Mouse (Mus musculus): Measurements from ENCODE around the gene Tsr1. TPM values are rescaled to one million over a fixed set of nuclear protein-coding genes. Genes with fewer than 3 reads are reported as not detected.

Gene Tsr1
- polyA plus RNA-seq, 2 experiments = 17.9 to 26.3 TPM

GRCm38 (mm10) chr11:74880999-74881398 is 16.9 kb upstream of the Tsr1 start:
- no peak overlapping the region for H3K27ac ChIP-seq
- H3K4me2 ChIP-seq (ENCODE audit: low read depth) = no peak overlapping the region
- H3K9me3 ChIP-seq (ENCODE audit: control insufficient read depth, low read length) = no peaks in the 10 kb centered on the region
- no peak overlapping the region for H3K9ac ChIP-seq (replicated peaks)
- H3K4me3 ChIP-seq (ENCODE audit: insufficient read depth in 1 of 2, low read depth in 2 of 2, low read length in 2 of 2) = no peak overlapping the region
- TF ChIP-seq CTCF (IDR thresholded peaks at IDR 0.05; ENCODE audit: low read depth) (no peak), EP300 (IDR thresholded peaks at IDR 0.05; ENCODE audit: low read depth) (no peak)
- ATAC-seq (ENCODE audit: insufficient read depth) = no peak
- H3K27me3 ChIP-seq (ENCODE audit: control insufficient read depth, insufficient read depth, low read length) = no peaks in the 10 kb centered on the region
- DNase-seq (ENCODE audit: low read depth in 3 of 3, low spot score in 3 of 3) = no peak
- no peaks in the 10 kb centered on the region for H3K36me3 ChIP-seq (replicated peaks; ENCODE audit: control insufficient read depth, insufficient read depth, low read depth)
- 83% methylated on average over 9 of the region's 9 CpGs for WGBS (ENCODE audit: insufficient replicate concordance)
- peaks cover 0 to 3% of the 10 kb centered on the region in 2 experiments; a peak in 1 of 4 replicates for H3K4me1 ChIP-seq (replicated peaks; ENCODE audit: control insufficient read depth in 2 of 2, insufficient read depth in 2 of 2, low read length in 1 of 2)

GRCm38 (mm10) chr11:74881979-74882378 is 15.9 kb upstream of the Tsr1 start:
- Histone ChIP-seq H3K4me2 (ENCODE audit: low read depth) (no peak overlapping the region), H3K27me3 (ENCODE audit: control insufficient read depth, insufficient read depth, low read length) (no peaks in the 10 kb centered on the region), H3K4me1 (replicated peaks; ENCODE audit: control insufficient read depth in 2 of 2, insufficient read depth in 2 of 2, low read length in 1 of 2) (no peaks in the 10 kb centered on the region), H3K36me3 (replicated peaks; ENCODE audit: control insufficient read depth, insufficient read depth, low read depth) (no peaks in the 10 kb centered on the region), H3K27ac (no peak overlapping the region), H3K9ac (replicated peaks) (no peak overlapping the region), H3K4me3 (ENCODE audit: insufficient read depth in 1 of 2, low read depth in 2 of 2, low read length in 2 of 2) (no peak overlapping the region), H3K9me3 (ENCODE audit: control insufficient read depth, low read length) (no peaks in the 10 kb centered on the region)
- no peak for ATAC-seq (ENCODE audit: insufficient read depth)
- no peak for DNase-seq (ENCODE audit: low read depth in 3 of 3, low spot score in 3 of 3)
- WGBS (ENCODE audit: insufficient replicate concordance) = 78% methylated on average over 14 of the region's 14 CpGs
- TF ChIP-seq EP300 (IDR thresholded peaks at IDR 0.05; ENCODE audit: low read depth) (no peak), CTCF (IDR thresholded peaks at IDR 0.05; ENCODE audit: low read depth) (no peak)

GRCm38 (mm10) chr11:74883098-74883497 is 14.8 kb upstream of the Tsr1 start:
- no peak overlapping the region for H3K9ac ChIP-seq (replicated peaks)
- no peaks in the 10 kb centered on the region for H3K27me3 ChIP-seq (ENCODE audit: control insufficient read depth, insufficient read depth, low read length)
- WGBS (ENCODE audit: insufficient replicate concordance) = 81% methylated on average over 10 of the region's 10 CpGs
- H3K4me1 ChIP-seq (replicated peaks; ENCODE audit: control insufficient read depth in 2 of 2, insufficient read depth in 2 of 2, low read length in 1 of 2) = no peaks in the 10 kb centered on the region
- no peak for TF ChIP-seq CTCF (IDR thresholded peaks at IDR 0.05; ENCODE audit: low read depth)
- no peak for TF ChIP-seq EP300 (IDR thresholded peaks at IDR 0.05; ENCODE audit: low read depth)
- ATAC-seq (ENCODE audit: insufficient read depth) = no peak
- H3K36me3 ChIP-seq (replicated peaks; ENCODE audit: control insufficient read depth, insufficient read depth, low read depth) = no peaks in the 10 kb centered on the region
- DNase-seq (ENCODE audit: low read depth in 3 of 3, low spot score in 3 of 3) = no peak
- H3K4me3 ChIP-seq (ENCODE audit: insufficient read depth in 1 of 2, low read depth in 2 of 2, low read length in 2 of 2) = no peak overlapping the region
- no peak overlapping the region for H3K4me2 ChIP-seq (ENCODE audit: low read depth)
- no peak overlapping the region for H3K27ac ChIP-seq
- H3K9me3 ChIP-seq (ENCODE audit: control insufficient read depth, low read length) = no peaks in the 10 kb centered on the region

- H3K27me3 ChIP-seq (ENCODE audit: control insufficient read depth, insufficient read depth, low read length) = no peaks in the 10 kb centered on the region
- H3K4me1 ChIP-seq (replicated peaks; ENCODE audit: control insufficient read depth in 2 of 2, insufficient read depth in 2 of 2, low read length in 1 of 2) = peaks cover 0 to 2% of the 10 kb centered on the region in 2 experiments; a peak in 1 of 4 replicates
- whole genome bisulfite sequencing (ENCODE audit: insufficient replicate concordance) = 82% methylated on average over 4 of the region's 4 CpGs
- no peak for DNase-seq (ENCODE audit: low read depth in 3 of 3, low spot score in 3 of 3)
- H3K27ac ChIP-seq = no peak overlapping the region
- no peak for ATAC-seq (ENCODE audit: insufficient read depth)
- H3K4me2 ChIP-seq (ENCODE audit: low read depth) = no peak overlapping the region
- no peak for TF ChIP-seq EP300 (IDR thresholded peaks at IDR 0.05; ENCODE audit: low read depth)
- TF ChIP-seq CTCF (IDR thresholded peaks at IDR 0.05; ENCODE audit: low read depth) = no peak
- H3K9ac ChIP-seq (replicated peaks) = no peak overlapping the region
- H3K36me3 ChIP-seq (replicated peaks; ENCODE audit: control insufficient read depth, insufficient read depth, low read depth) = peaks cover 3% of the 10 kb centered on the region
- H3K9me3 ChIP-seq (ENCODE audit: control insufficient read depth, low read length) = no peaks in the 10 kb centered on the region
- H3K4me3 ChIP-seq (ENCODE audit: insufficient read depth in 1 of 2, low read depth in 2 of 2, low read length in 2 of 2) = no peak overlapping the region
Observed at GRCm38 (mm10) chr11:74894619-74895018, 3.3 kb upstream of the Tsr1 start.

- Histone ChIP-seq H3K4me1 (replicated peaks; ENCODE audit: control insufficient read depth in 2 of 2, insufficient read depth in 2 of 2, low read length in 1 of 2) (peaks cover 0 to 7% of the 10 kb centered on the region in 2 experiments; a peak in 3 of 4 replicates), H3K4me2 (ENCODE audit: low read depth) (peak overlapping the region; percentile 73), H3K9me3 (ENCODE audit: control insufficient read depth, low read length) (no peaks in the 10 kb centered on the region), H3K4me3 (ENCODE audit: insufficient read depth in 1 of 2, low read depth in 2 of 2, low read length in 2 of 2) (peak overlapping the region; percentile 89 to 92), H3K27me3 (ENCODE audit: control insufficient read depth, insufficient read depth, low read length) (no peaks in the 10 kb centered on the region), H3K9ac (replicated peaks) (peak overlapping the region; percentile 90), H3K27ac (peak overlapping the region; percentile 8; the same call in 1 of the 2 replicates), H3K36me3 (replicated peaks; ENCODE audit: control insufficient read depth, insufficient read depth, low read depth) (peaks cover 18% of the 10 kb centered on the region)
- under 1% methylated on average over 52 of the region's 55 CpGs for WGBS (ENCODE audit: insufficient replicate concordance)
- DNase-seq (ENCODE audit: low read depth in 3 of 3, low spot score in 3 of 3) = peak in 2 of 3 experiments; percentile 25 to 44
- ATAC-seq (ENCODE audit: insufficient read depth) = peak; percentile 57
- no peak for TF ChIP-seq EP300 (IDR thresholded peaks at IDR 0.05; ENCODE audit: low read depth)
- TF ChIP-seq CTCF (IDR thresholded peaks at IDR 0.05; ENCODE audit: low read depth) = peak; percentile 58
Observed at GRCm38 (mm10) chr11:74895980-74896900, 1.6 kb upstream of the Tsr1 start.

All from liver, embryonic 14.5 days (tissue).